Mouse (Mus musculus): ENCODE data around the gene Rab3il1.

- TF ChIP-seq CTCF (conservative IDR thresholded peaks at IDR 0.05; ENCODE audit: insufficient read depth, insufficient read length, low read depth, low read length), result no peak
- no peak for TF ChIP-seq POLR2A (IDR thresholded peaks at IDR 0.05; ENCODE audit: low read depth, low read length)
Measured at GRCm38 (mm10) chr19:10038364-10038763, 36.9 kb downstream of the Rab3il1 start.
